Mouse (Mus musculus) cerebellum, adult 8-10 months (tissue): Measurements from ENCODE around the gene Npm3.

Experiments used
- DNase-seq: peaks from one replicate; pipeline ENCODE4 v3.0.0; 2022

Gene Npm3

DNA sequence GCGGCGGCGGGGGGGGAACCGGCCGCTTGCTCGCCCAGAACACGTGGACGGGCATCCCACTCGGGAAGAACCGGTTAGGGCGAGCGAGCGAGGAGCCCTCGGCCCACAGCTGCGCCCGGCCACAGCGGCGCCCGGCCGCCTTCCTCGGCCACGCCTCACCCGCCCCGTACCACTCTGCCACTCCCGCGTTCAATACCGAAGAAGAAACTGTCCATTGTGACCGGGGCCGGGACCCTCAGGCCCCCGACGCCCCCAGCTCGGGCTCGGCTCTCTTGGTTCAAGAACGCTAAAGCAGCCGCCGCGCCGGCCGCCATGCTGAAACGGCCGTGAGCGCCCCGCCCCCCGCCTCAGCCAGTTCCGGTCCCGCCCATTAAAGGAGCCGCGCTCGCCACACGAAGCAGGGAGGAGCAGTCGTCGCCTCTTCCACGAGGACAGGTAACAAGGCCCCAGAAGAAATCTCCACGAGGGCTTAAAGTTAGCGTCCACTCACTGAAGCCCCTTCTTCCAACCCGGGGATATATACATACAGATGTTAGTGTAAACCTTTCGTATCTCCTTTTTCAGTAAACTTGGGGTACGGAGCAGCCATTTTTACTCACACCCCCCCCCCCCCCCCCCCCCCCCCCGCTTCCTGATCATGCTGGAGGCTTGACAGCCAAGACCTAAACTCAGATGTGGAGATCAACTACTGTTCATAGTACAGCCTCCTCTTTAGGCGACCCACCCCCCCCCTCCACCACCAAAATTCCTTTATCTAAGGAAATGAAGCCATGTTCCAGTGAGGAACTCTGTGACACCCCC is at the start of gene Npm3:
Npm3 (minus strand) TSS at position 349 of the 801 bp plus-strand sequence.
- peak; percentile 56 for DNase-seq

DNA sequence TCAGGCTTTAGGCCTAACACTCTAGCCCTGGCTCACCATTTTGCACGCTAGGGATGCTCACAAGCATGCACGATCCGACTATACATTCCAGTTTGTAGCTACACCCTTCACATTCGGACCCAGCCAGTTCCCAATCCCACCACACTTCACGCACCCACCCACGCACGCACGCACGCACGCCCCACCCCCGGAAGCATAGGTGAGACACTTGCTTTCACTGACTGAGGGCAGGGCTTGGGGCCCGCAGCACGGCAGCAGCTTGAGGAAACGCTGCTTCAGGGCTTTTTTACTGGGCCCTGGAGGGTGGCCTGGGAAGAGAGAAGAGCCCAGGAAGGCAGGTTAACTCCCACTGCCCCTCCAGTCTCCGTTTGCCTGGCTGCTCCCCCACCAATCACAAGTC is 47.5 kb upstream of the Npm3 start:
- no peak for DNase-seq

DNA sequence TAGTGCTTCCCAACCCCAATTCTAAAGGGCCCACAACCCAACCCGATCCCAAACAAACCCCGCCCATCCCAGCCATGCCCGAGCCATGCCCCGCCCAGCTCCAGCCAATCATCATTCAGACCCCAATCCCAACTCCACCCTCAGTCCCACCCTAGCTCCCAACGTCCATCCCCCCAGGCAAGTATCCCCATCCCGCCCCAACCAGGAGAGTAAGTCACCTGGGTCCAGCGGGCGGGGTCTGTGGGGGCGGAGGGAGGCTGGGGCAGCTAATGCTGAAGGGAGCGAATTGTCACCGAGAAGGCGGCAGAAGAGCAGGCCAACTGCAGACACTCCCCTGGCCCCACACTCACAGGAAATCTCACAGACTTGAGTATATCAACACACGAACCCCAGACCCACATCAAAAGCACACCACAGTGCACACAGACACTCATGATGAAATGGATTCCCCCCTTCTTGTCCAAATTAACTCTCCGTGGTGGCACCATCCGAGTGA is 46.7 kb upstream of the Npm3 start:
- no peak for DNase-seq

DNA sequence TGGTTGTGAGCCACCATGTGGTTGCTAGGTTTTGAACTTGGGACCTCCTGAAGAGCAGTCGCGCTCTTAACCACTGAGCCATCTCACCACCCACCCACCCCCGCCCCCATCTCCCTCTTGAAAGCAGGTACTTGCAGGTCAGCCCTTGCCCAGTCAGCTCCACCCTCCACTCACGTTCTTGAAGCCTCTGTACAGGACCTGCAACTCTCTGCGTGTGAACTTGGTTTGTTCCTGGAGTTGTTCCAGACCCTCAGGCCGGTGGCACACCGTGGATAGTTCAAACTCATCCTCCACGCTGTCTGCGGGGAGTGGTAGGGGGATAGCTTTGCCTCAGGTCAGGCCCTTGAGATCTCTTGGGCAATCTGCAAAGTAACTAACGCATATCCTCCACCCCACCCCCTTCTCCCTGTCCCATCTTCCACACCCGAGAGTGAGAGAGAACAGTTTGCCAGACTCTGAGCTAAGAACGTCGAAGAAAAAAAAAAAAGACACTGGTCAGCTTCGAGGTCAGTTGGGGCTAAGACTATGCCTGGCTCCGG is 46.1 kb upstream of the Npm3 start:
- DNase-seq = no peak

DNA sequence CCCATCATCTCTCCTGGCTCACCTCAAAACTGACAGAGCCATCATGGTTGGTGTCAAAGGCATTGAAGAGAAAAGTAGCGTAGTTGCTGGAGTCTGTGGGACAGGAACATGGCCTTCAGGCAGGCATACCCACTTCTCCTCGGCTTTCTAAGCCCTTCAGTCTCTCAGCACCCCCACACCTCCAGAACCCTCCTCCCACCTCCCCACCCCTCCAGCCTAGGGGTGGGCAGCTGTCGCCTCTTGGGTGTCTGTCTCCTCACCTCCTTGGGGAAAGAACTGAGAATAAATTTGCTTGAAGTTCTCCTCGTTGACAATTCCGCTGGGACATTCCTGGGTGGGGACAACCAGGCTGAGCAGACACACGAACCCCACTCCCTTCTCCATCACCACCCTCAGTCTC is 45.3 kb upstream of the Npm3 start:
- no peak for DNase-seq

DNA sequence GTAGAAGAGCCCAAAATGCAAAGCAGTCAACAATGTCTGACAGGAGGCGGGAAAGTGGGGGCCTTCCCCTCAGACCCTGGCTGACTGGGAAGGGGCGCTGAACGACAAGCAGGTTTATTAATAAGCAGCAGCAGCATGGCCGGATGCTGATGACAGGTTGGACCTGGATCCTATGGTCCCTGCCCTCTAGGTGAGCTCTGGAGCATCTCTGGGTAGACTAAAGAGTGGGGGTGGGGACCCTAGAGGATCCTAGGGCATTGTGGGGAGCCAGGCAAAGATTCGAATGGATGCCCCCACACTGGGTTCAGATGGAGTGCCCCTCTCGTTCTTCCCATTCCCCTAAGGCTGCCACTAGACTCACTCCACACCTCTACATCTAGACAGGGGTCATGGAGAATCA is 43.0 kb upstream of the Npm3 start:
- no peak for DNase-seq

DNA sequence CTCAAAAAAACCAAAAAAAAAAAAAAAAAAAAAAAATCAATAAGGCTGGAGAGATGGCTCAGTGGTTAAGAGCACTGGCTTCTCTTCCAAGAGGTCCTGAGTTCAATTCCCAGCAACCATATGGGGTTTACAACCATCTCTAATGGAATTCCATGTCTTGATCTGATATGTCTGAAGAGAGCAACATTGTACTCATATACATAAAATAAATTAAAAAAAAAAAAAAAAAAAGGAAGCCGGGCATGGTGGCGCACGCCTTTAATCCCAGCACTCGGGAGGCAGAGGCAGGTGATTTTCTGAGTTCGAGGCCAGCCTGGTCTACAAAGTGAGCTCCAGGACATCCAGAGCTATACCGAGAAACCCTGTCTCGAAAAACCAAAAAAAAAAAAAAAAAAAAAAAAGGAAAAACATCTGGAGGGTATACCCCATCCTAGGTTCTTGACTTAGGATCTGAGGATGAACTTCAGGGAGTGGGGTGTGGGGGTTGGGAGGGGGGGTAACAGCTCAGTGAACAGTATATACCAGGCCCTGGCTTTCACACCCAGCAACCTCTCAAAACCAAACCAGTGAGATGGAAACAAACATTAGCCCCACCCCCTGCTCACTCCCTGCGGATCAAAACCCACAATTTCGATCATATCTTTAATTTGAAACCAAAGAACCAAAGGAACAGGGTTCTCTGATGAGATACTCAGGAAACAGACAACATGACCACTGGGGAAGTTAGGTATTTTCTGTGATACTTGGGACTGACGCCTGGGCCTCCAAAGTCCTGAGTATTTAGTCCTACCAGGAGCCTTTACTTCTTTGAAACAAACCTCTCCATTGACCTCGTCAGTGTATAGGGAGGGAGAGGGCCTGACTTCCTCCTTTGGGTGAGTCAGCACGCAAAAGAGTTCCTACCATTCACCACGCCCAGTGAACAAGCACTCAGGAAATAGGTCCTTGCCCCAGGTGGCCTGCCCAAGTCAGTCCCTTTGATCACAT is 40.8 kb upstream of the Npm3 start:
- no peak for DNase-seq

DNA sequence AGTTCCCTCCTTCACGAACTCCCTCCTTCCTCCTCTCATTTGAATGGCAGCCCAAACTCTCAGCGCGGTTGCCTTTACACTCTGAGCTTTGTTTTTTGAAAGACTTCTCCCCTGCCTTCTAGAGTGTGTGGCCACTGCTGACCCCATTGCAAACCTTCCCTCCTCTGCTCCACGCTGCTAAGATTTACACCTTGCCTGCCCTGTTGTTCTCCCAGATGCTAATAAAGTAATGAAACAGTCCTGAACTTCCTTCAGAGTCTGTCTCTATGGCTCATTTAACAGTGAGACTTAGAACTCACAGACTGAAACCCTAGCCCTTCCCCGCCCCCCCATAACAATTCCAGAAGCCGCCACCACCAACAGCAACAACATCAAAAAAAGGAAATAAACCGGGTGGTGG is 40.0 kb upstream of the Npm3 start:
- DNase-seq = no peak

DNA sequence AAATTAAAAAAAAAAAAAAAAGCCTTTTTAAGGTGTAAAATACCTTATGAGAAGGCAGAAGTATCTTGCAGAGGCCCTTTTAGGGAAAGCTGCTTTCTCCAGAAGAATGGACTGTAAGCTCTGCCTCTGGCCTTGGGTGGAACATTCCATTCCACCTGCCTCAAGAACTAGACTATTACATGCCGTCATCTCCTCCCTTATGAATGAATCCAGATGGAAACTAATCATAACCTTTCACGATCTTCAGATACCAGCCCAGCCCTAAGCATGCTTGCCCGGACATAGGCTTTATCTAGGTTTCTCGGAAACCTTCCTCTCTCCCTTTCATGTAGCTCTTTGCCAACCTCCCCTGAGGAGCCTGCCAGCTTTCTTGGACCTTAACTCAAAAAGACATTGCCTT is 38.9 kb upstream of the Npm3 start:
- no peak for DNase-seq

DNA sequence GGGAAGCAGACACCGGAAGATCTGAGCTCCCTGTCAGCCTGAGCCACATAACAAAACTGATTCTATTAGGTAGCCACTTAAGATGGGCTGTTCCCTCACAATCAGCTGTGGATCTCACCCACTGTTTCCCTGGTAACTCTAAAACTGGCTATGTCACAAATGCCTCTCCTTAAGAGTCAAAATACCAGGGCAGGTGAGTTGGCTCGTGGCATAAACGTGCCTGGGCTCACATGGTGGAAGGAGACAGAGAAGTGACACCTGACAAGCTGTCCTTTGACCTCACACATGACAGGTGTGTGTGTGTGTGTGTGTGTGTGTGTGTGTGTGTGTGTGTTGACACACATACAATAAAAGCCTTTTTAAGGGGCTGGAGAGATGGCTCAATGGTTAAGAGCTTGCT is 38.1 kb upstream of the Npm3 start:
- no peak for DNase-seq

DNA sequence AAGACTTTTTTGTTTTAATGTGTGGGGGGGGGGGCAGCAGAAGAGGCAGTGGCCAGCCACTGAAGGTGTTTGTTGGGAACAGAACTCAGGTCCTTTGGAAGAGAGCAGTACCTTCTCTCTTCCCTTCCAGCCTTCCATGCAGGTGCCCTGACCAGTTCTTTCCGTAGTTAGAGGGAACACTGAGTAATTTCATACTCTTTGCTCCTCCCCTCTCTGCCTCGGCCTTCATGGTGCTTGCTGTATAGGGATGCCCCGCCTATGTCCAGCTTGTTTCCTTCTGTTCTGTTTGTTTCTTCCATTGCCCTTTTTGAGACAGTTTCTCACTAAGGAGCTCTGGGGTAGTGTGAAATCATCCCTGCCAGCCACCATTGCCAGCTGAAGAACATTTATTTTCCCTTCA is 36.1 kb upstream of the Npm3 start:
- DNase-seq = no peak

DNA sequence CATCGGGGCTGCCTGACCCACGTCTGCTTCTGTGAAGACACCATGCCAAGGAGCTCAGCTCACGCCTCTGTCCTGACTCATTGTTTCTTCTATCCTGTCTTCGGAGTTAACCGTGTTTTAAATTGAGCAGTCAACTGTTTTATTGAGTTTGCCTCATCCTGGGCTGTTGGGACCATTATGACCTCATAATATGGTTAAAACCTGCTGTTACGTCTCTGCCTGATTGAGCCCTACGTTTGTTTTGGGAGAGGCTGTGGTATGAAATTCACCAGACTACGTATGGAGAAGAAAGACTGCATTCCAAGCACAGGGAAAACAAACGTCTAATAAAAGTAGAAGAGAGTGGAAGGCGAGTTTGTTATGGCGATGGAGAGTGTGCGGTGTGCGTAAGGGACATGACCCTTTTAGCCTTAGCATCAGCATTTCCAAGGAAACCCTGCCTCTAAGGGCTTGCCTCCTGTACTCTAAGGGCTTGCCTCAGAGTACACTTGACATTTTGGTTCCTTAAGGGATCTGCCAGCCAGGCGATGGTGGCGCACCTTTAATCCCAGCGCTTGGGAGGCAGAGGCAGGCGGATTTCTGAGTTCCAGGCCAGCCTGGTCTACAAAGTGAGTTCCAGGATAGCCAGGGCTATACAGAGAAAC is 34.7 kb upstream of the Npm3 start:
- DNase-seq = peak; percentile 26

DNA sequence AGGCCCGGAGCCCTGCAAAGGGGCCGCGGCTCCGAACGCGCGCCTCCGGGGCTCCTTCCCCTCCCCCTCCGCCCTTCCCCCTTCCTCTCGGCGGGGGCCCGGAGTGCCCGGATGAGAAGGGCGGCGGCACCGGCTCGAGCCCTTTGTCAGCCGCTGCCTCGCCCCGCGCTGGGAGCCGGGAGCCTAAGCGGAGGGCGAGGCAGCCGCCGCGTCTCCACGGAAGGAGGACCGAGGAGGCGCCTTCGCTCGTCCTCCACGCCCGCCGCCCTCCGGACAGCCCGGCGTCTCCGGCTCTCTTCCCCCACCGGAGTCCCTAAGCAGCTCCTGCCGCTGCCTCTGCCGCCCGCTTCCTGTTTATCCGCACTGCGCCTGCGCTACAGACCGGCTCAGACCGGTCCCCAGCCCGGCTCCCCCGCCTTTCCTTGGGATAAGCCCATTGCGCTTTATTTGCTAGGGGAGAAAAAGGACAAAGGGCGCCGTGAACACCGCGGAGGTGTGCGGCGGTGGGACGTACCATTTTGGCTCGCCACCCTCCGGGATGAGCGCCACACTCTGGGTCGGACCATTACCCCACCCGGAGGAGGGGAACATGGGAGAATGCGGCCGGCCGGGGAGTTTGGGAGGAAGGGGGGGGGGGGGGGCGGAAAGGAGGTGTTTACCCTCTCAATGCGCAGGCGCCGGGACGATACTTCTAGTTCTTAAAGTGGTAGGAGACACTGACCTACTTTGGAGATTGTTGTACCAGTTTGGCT is 34.0 kb upstream of the Npm3 start, which contains the start of gene Mgea5:
Mgea5 (minus strand) TSS at position 657 of the 752 bp plus-strand sequence.
- peak; percentile 98 for DNase-seq

DNA sequence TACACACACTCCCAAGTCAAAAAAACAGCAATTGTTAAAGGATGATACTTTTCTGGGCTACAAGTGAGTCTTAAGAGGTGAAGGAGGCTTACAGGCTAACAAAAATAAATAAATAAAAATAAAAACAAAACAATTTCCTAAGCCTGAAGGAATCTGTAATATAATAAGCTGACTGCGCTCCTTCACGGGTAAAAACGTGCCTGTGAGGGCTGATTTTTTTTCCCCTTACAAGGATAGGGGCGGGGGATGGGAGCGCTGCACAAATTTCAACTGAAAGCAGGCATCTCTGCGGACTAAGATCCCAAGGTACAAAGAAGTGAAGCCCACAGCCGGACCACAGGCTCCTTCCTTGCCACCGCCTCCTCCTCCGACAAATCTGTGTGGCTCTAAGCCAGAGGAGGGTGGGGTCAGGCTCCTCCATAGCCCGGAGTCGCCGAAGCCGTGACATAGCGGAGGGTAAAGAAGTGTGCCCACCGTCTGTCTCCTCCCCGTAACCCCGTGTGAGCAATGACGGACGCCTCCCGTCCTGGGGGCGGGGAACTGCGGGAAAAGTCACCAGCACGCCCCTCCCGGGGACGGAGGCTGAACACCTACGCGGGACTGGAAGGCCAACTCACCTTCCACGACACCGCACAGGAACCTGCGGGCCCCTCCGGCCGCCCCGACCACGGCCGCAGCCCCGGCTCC is 33.1 kb upstream of the Npm3 start:
- peak; percentile 61 for DNase-seq

DNA sequence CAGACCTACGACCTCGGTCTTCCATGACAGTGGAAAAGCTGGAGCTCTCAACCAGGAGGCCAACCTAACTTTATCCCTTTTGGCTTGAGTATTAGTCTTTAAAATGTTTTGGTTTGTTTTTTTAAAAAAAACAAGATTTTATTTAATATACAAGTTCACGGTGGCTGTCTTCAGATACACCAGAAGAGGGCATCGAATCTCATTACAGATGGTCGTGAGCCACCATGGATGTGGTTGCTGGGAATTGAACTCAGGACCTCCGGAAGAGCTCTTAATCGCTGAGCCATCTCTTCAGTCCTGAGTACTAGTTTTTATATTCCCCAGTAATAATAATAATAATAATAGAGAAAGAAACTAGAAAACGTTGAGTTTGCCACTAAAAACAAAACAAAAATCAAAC is 32.3 kb upstream of the Npm3 start:
- no peak for DNase-seq

DNA sequence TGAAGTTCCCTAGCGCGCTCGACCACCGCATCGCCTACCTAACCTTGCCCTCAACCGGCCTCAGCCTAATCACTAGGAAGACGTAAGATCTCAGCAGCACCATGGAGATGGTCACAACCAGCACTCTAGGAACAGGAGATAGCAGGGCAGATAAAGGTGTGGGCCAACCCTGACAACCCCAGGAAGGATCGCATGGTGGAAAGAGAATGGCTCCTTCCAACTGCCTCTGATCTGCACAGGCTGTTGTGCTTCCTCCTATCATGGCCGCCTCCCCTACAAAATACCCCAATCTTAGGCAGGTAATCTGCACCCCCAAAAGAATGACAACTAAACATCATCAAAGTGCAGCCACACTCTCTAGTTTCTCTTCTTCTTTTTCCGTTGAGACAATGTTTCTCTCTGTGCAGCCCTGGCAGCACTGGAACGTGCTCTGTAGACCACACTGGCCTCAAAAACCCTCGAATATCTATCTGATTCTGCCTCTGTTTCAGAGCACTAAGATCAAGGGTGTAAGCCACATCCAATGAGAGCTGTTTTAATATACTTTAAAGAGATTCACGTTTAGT is 31.0 kb upstream of the Npm3 start:
- no peak for DNase-seq

DNA sequence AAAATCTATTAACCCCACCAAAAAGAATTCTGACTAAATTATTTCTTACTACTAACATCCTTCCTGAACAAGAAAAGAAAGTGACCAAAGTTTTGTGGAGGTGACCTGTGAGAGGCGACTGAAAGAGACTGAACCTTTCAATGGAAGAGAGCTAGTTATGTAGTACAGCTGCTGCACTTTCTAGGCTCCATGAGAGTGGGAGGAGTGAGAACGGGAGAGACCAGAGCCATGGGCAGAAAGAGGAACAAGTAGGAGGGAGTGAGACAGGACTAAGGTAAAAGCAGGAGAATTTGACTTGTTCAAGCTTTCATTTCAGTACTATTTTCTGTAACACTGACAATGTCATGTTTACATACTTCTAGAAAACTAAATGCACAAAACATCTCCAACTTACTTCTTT is 26.1 kb upstream of the Npm3 start:
- no peak for DNase-seq

DNA sequence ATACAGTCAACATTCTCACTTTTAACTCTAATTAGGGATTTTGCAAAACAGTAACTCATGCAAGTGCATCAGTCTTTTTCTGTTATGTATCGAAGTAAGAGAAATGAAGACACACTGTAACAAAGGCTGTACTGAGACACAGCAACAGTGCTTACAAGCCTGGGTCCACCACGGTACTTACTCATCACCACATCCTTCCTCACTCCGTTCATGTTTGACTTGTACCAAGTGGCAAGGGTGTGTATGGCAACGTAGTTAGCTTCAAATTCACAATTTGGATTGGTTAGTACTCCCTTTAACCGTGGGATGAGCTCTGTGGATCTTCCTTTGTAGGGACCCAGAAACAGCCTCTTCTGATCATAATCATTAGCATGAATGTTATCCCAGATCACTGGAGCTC is 22.1 kb upstream of the Npm3 start:
- DNase-seq = no peak

DNA sequence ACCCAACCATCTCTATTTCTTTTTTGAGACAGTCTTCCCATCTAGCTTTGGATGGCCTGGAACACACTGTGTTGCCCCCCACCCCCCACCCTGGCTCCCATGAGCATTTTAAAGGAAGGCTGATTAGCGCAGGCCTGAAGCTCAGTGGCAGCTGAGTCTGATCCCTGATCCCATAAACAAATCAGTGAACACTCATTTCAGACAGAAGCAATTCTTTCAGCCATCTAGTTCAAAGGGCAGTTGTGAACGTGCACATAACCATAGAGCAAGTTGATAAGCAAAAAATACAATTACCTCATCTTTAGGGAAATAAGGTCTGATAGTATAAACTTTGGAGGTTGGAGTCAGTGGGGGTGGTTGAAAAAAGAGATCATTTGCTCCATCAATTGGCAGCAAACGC is 11.4 kb upstream of the Npm3 start:
- no peak for DNase-seq

DNA sequence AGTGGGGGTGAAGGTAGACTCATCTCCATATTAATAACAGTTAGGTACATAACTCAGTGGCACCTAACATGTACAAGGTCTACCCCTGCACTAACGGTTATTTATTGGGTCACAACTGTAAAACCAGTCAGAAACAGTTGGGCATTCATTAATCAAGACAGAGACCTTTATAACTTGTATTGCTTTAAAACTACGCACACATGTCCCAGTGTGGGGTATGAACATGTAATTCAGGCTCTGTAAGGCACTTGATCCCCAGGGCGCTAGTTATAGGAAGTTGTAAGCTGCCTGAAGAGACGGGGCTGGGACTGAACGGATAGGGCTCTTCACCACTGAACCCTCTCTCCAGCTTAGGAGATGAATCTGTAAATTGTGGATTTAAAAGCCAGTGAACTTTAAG is 9.3 kb upstream of the Npm3 start:
- no peak for DNase-seq

DNA sequence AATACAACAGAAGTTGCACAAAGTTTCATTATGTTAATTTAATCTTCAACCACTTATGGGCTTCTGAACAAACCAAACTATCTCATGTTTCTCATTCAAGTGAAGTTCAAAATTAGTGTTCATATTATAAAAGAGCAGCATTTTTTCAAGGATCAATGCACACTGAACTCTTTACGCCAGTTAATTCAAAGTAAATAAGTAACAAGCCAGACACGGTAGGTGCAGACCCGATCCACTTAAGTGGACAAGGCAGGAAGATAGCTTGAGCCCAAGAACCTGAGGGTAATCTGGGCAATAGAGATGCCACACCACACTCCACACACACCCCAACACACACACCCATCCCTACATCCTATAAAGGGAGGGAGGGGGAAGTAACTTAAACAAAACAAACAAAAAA is 4.2 kb upstream of the Npm3 start:
- DNase-seq = no peak
